Mouse (Mus musculus) myocyte (in vitro differentiated cells): ENCODE results near the gene St3gal4.

Experiments used
- CEBPB ChIP-seq: IDR thresholded peaks from 2 replicates; pipeline ENCODE4 v1.6.1; 2011; ENCODE audit warnings: mild to moderate bottlenecking, moderate library complexity; ENCODE audit not compliant: poor library complexity, insufficient read depth, severe bottlenecking
- E2F4 ChIP-seq: IDR thresholded peaks from one replicate; pipeline ENCODE4 v1.6.1; 2011; ENCODE audit warnings: mild to moderate bottlenecking, control low read depth, moderate library complexity; ENCODE audit not compliant: insufficient read depth
- MAX ChIP-seq: IDR thresholded peaks from one replicate; pipeline ENCODE4 v1.6.1; 2011; ENCODE audit warnings: low read depth, mild to moderate bottlenecking, control low read depth
- MYOD1 ChIP-seq, 3 experiments: IDR thresholded peaks; one replicate each; pipeline ENCODE4 v1.6.1; 2011; ENCODE audit warnings: control low read depth in 2 of 3, low read depth in 2 of 3, mild to moderate bottlenecking in 2 of 3, moderate library complexity in 1 of 3; ENCODE audit not compliant: insufficient read length in 2 of 3, control insufficient read depth in 1 of 3
- MYOG ChIP-seq, 3 experiments: IDR thresholded peaks; one replicate each; pipeline ENCODE4 v1.6.1; 2011; ENCODE audit warnings: control low read depth in 2 of 3, low read depth in 2 of 3, mild to moderate bottlenecking in 2 of 3; ENCODE audit not compliant: insufficient read length in 2 of 3, control insufficient read depth in 1 of 3, insufficient read depth in 1 of 3
- POLR2A ChIP-seq: IDR thresholded peaks from one replicate; pipeline ENCODE4 v1.6.1; 2011; ENCODE audit warnings: low read depth, mild to moderate bottlenecking, control low read depth, moderate library complexity; ENCODE audit not compliant: insufficient read length
- POLR2AphosphoS2 ChIP-seq: IDR thresholded peaks from one replicate; pipeline ENCODE4 v1.6.1; 2011; ENCODE audit warnings: low read depth, control low read depth; ENCODE audit not compliant: insufficient read length
- REST ChIP-seq: IDR thresholded peaks from one replicate; pipeline ENCODE4 v1.6.1; 2011; ENCODE audit warnings: mild to moderate bottlenecking, control low read depth, moderate library complexity; ENCODE audit not compliant: insufficient read depth, insufficient read length
- TCF12 ChIP-seq: IDR thresholded peaks from one replicate; pipeline ENCODE4 v1.6.1; 2011; ENCODE audit warnings: mild to moderate bottlenecking, control low read depth; ENCODE audit not compliant: poor library complexity, insufficient read depth, severe bottlenecking
- TCF3 ChIP-seq: IDR thresholded peaks from one replicate; pipeline ENCODE4 v1.6.1; 2011; ENCODE audit warnings: low read depth, control low read depth; ENCODE audit not compliant: insufficient read length
- USF1 ChIP-seq: IDR thresholded peaks from one replicate; pipeline ENCODE4 v1.6.1; 2011; ENCODE audit warnings: low read depth, mild to moderate bottlenecking, control low read depth, moderate library complexity

GRCm38 (mm10) chr9:35111446-35111845 is 7.6 kb downstream of the St3gal4 start:
- TF ChIP-seq POLR2A, result no peak
- TF ChIP-seq POLR2AphosphoS2, result no peak
- no peak for TF ChIP-seq TCF12
- no peak for TF ChIP-seq USF1
- TF ChIP-seq MAX, result no peak
- TF ChIP-seq MYOD1 (IDR thresholded peaks at IDR 0.05; ENCODE audit: control insufficient read depth in 1 of 3, insufficient read length in 2 of 3, low read depth in 2 of 3), result no peak
- TF ChIP-seq MYOG (IDR thresholded peaks at IDR 0.05; ENCODE audit: control insufficient read depth in 1 of 3, insufficient read depth in 1 of 3, insufficient read length in 2 of 3, low read depth in 2 of 3), result no peak
- TF ChIP-seq E2F4, result no peak
- no peak for TF ChIP-seq CEBPB
- no peak for TF ChIP-seq REST
- no peak for TF ChIP-seq TCF3
